Comparison of ENCODE assay signal across 16 mouse cellular contexts in the genomic region with DNA sequence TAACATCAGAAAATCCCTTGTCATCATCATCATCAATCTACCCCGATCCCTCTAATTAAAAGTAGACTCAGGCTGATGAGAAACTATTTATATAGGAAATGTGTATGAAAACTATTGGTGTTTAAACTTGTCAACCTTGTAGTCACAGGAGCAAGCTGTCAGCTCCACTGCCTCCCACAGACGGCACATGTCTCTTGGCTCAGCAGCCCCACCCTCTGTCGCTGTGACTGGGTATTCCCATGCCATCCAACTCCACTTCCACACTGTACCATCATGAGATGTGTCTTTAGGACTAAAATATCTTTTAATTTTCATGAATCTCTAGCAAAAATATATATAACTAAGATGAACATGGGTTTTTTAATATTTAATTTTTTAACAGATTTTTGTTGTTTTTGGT. TPM values are rescaled to one million over a fixed set of nuclear protein-coding genes. Genes with fewer than 3 reads are reported as not detected.
"Had no signal": no experiment of that assay in that cellular context is flagged by ENCODE, and none has a peak within 500 bp of the region (broad histone marks: within the 10 kb centered on the region; RNA-seq: fewer than 3 reads in every experiment).

No protein-coding gene starts in this region.

- H3K4me3 ChIP-seq: kidney, embryonic 15.5 days; limb, embryonic 12.5 days; lung, embryonic 15.5 days; midbrain, embryonic 12.5 days; myocyte; neural tube, embryonic 15.5 days had no signal

- H3K9ac ChIP-seq: kidney, embryonic 15.5 days; limb, embryonic 12.5 days; lung, embryonic 15.5 days; midbrain, embryonic 12.5 days; neural tube, embryonic 15.5 days had no signal

- H3K27ac ChIP-seq: kidney, embryonic 15.5 days; limb, embryonic 12.5 days; lung, embryonic 15.5 days; midbrain, embryonic 12.5 days; neural tube, embryonic 15.5 days; stomach, postnatal 0 days had no signal

- ATAC-seq: intestine, embryonic 16.5 days had no signal

- H3K4me2 ChIP-seq: kidney, embryonic 15.5 days; limb, embryonic 12.5 days; lung, embryonic 15.5 days; midbrain, embryonic 12.5 days; neural tube, embryonic 15.5 days had no signal

- H3K9me3 ChIP-seq: kidney, embryonic 15.5 days; limb, embryonic 12.5 days; lung, embryonic 15.5 days; midbrain, embryonic 12.5 days; neural tube, embryonic 15.5 days had no signal

- DNase-seq: kidney, adult 2 months; kidney, postnatal 14 days; layer of hippocampus, postnatal 36 days had no signal

- H3K27me3 ChIP-seq: kidney, embryonic 15.5 days; limb, embryonic 12.5 days; lung, embryonic 15.5 days; midbrain, embryonic 12.5 days; neural tube, embryonic 15.5 days had no signal

- H3K4me1 ChIP-seq: limb, embryonic 12.5 days; lung, embryonic 15.5 days; midbrain, embryonic 12.5 days had no signal

RNA-seq across cellular contexts. Expression of gene Rhbdf1, which starts 26.2 kb away (rescaled TPM):
- total RNA-seq: megakaryocyte-erythroid progenitor cell, adult 5-6 weeks had no signal

RNA-seq across cellular contexts. Expression of gene Hba-x, which starts 27.9 kb away (rescaled TPM):
- total RNA-seq: layer of hippocampus, postnatal 36 days; left cerebral cortex, adult 8-10 months; left cerebral cortex, postnatal 36 days; liver, adult 2 months; megakaryocyte-erythroid progenitor cell, adult 5-6 weeks had no signal
- polyA plus RNA-seq: kidney, adult 2 months; large intestine, adult 2 months; liver, adult 2 months; myocyte had no signal
